Mouse (Mus musculus): ENCODE data around the gene Syne3. TPM values are rescaled to one million over a fixed set of nuclear protein-coding genes. Genes with fewer than 3 reads are reported as not detected.

The Syne3 gene
- polyA plus RNA-seq, 1 experiment from 2014 or later, result 0.38 TPM

DNA sequence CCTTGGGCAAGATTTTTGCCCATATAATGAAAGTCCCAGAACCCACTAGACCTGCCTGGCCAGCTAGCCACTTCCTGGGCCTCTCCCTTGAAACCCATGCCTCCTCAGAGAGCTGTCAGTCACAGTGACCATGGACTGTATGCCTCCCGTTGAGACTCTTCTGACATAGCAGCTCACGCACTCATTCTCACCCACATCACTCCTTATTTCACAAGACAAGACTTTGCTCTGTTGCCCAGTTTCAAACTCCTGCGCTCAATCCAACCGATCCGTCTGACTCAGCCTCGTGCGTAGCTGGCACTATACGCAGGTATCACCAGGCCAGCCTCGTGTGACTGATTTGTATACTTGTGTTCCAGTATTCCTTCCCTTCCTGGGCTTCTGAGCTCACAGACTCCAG lies 22.8 kb downstream of the Syne3 start:
- Histone ChIP-seq H3K4me3 (ENCODE audit: low read length) (no peak overlapping the region), H3K9me3 (ENCODE audit: control insufficient read depth, low read length) (no peaks in the 10 kb centered on the region), H3K36me3 (ENCODE audit: control insufficient read depth, insufficient read depth, low read length) (no peaks in the 10 kb centered on the region), H3K27me3 (replicated peaks; ENCODE audit: control insufficient read depth, insufficient read depth, low read length) (no peaks in the 10 kb centered on the region), H3K9ac (ENCODE audit: low read depth, low read length) (no peak overlapping the region), H3K4me2 (ENCODE audit: low read length) (no peak overlapping the region), H3K27ac (ENCODE audit: low read depth, low read length) (no peak overlapping the region), H3K4me1 (ENCODE audit: control insufficient read depth, insufficient read depth, low read depth, low read length) (no peaks in the 10 kb centered on the region)
- WGBS, result 92% methylated on average over 9 of the region's 9 CpGs
- ATAC-seq, result no peak

DNA sequence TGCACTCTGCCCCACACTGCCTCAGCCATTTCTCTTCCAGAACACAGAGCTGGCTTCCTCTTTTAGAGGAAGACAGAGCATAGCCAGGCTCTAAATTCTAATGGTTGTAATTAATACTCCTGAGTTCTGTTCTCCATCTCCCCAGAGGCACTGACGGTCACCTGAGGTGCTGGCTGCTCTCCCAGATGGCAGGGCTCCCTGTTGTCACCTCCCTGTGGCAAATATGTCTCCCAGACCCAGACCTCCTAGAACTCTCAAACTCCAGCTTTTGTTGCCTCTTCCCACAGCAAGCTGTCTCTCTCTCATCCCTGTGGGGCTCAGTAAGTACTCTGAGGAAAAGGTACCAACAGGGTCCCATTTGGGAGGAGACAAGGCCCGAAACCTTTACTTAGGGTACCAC lies 23.6 kb downstream of the Syne3 start:
- no peak overlapping the region for H3K4me2 ChIP-seq (ENCODE audit: low read length)
- H3K27me3 ChIP-seq (replicated peaks; ENCODE audit: control insufficient read depth, insufficient read depth, low read length), result no peaks in the 10 kb centered on the region
- H3K9ac ChIP-seq (ENCODE audit: low read depth, low read length), result no peak overlapping the region
- H3K36me3 ChIP-seq (ENCODE audit: control insufficient read depth, insufficient read depth, low read length), result no peaks in the 10 kb centered on the region
- H3K4me3 ChIP-seq (ENCODE audit: low read length), result no peak overlapping the region
- 91% methylated on average over 2 of the region's 2 CpGs for WGBS
- no peaks in the 10 kb centered on the region for H3K9me3 ChIP-seq (ENCODE audit: control insufficient read depth, low read length)
- H3K27ac ChIP-seq (ENCODE audit: low read depth, low read length), result no peak overlapping the region
- H3K4me1 ChIP-seq (ENCODE audit: control insufficient read depth, insufficient read depth, low read depth, low read length), result no peaks in the 10 kb centered on the region
- ATAC-seq, result no peak

DNA sequence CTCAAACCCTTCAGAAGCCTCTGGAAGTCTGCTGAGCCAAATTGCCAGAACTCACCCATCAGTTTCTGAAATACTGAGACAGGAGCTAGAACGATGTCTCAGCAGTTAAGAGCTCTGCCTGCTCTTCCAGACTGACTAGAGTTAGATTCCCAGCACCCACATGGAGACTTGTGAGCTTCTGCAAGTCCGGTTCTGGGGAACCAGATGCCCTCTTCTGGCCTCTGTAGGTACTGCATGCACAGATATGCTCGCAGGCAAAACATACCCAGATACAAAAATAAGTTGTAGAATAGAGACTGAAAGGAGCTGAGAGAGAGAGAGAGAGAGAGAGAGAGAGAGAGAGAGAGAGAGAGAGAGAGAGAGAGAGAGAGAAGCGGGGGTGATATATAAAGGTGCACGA lies 24.5 kb downstream of the Syne3 start:
- no peak for ATAC-seq
- Histone ChIP-seq H3K4me3 (ENCODE audit: low read length) (no peak overlapping the region), H3K9me3 (ENCODE audit: control insufficient read depth, low read length) (no peaks in the 10 kb centered on the region), H3K4me1 (ENCODE audit: control insufficient read depth, insufficient read depth, low read depth, low read length) (no peaks in the 10 kb centered on the region), H3K4me2 (ENCODE audit: low read length) (no peak overlapping the region), H3K27me3 (replicated peaks; ENCODE audit: control insufficient read depth, insufficient read depth, low read length) (no peaks in the 10 kb centered on the region), H3K27ac (ENCODE audit: low read depth, low read length) (no peak overlapping the region), H3K9ac (ENCODE audit: low read depth, low read length) (no peak overlapping the region), H3K36me3 (ENCODE audit: control insufficient read depth, insufficient read depth, low read length) (no peaks in the 10 kb centered on the region)
- 82% methylated on average over 5 of the region's 5 CpGs for WGBS

DNA sequence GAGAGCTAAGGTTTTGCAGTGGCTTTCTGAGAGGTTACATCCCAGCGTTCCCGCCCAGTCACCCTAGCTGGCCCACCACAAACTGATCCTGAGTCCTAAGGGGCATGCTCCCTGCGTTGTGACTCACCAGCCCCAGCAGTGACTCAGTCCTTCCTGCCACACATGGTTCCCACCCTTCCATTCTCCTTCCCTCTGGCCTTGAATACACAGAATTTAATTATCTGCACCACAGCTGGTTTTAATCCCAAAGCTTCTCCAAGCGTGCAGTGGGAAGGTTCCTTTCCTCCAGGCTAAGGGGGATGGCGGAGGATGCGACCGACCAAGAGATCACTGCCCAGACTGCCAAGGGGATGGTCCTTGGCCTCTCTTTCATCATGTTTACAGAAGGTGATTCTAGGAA lies 26.1 kb downstream of the Syne3 start:
- no peak overlapping the region for H3K4me3 ChIP-seq (ENCODE audit: low read length)
- WGBS, result 56% methylated on average over 7 of the region's 7 CpGs
- 0 out of 2 replicates have a peak, but pooled peaks cover 2% of the 10 kb centered on the region for H3K4me1 ChIP-seq (ENCODE audit: control insufficient read depth, insufficient read depth, low read depth, low read length)
- no peaks in the 10 kb centered on the region for H3K27me3 ChIP-seq (replicated peaks; ENCODE audit: control insufficient read depth, insufficient read depth, low read length)
- H3K27ac ChIP-seq (ENCODE audit: low read depth, low read length), result no peak overlapping the region
- no peaks in the 10 kb centered on the region for H3K9me3 ChIP-seq (ENCODE audit: control insufficient read depth, low read length)
- ATAC-seq, result no peak
- no peaks in the 10 kb centered on the region for H3K36me3 ChIP-seq (ENCODE audit: control insufficient read depth, insufficient read depth, low read length)
- no peak overlapping the region for H3K9ac ChIP-seq (ENCODE audit: low read depth, low read length)
- no peak overlapping the region for H3K4me2 ChIP-seq (ENCODE audit: low read length)

GRCm38 (mm10) chr12:104978943-104979723 lies 30.5 kb downstream of the Syne3 start:
- no peak overlapping the region for H3K9ac ChIP-seq (ENCODE audit: low read depth, low read length)
- no peaks in the 10 kb centered on the region for H3K27me3 ChIP-seq (replicated peaks; ENCODE audit: control insufficient read depth, insufficient read depth, low read length)
- no peak for ATAC-seq
- H3K4me2 ChIP-seq (ENCODE audit: low read length), result no peak overlapping the region
- 0 out of 2 replicates have a peak, but pooled peaks cover 2% of the 10 kb centered on the region for H3K4me1 ChIP-seq (ENCODE audit: control insufficient read depth, insufficient read depth, low read depth, low read length)
- H3K4me3 ChIP-seq (ENCODE audit: low read length), result no peak overlapping the region
- 67% methylated on average over 22 of the region's 22 CpGs for WGBS
- H3K36me3 ChIP-seq (ENCODE audit: control insufficient read depth, insufficient read depth, low read length), result no peaks in the 10 kb centered on the region
- H3K9me3 ChIP-seq (ENCODE audit: control insufficient read depth, low read length), result no peaks in the 10 kb centered on the region
- no peak overlapping the region for H3K27ac ChIP-seq (ENCODE audit: low read depth, low read length)

- no peaks in the 10 kb centered on the region for H3K27me3 ChIP-seq (replicated peaks; ENCODE audit: control insufficient read depth, insufficient read depth, low read length)
- H3K36me3 ChIP-seq (ENCODE audit: control insufficient read depth, insufficient read depth, low read length), result no peaks in the 10 kb centered on the region
- no peak overlapping the region for H3K9ac ChIP-seq (ENCODE audit: low read depth, low read length)
- no peak overlapping the region for H3K27ac ChIP-seq (ENCODE audit: low read depth, low read length)
- H3K9me3 ChIP-seq (ENCODE audit: control insufficient read depth, low read length), result no peaks in the 10 kb centered on the region
- no peak overlapping the region for H3K4me3 ChIP-seq (ENCODE audit: low read length)
- H3K4me2 ChIP-seq (ENCODE audit: low read length), result peak overlapping the region; percentile 20; the same call in 1 of the 2 replicates
- peak; percentile 61 for ATAC-seq
- 7% methylated on average over 9 of the region's 9 CpGs for WGBS
- 0 out of 2 replicates have a peak, but pooled peaks cover 2% of the 10 kb centered on the region for H3K4me1 ChIP-seq (ENCODE audit: control insufficient read depth, insufficient read depth, low read depth, low read length)
Measured at GRCm38 (mm10) chr12:104978420-104978819, 31.2 kb downstream of the Syne3 start.

DNA sequence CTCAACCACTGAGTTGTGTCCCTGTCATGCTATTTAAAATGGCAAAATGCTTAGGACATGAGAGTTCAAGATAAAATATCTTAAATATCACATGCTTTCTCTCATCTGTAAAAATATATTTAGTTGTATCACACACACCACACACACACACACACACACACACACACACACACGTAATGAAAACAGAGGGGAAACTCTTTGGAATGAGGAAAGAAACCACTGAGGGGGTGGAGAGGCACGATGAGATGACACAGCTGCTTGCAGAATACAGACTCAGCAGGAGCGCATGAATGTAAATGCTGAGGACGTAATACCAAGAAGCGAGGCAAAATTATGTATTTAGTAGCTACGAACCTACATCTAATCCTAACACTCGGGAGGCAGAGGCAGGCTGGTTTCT lies 32.7 kb downstream of the Syne3 start:
- 0 out of 2 replicates have a peak, but pooled peaks cover 2% of the 10 kb centered on the region for H3K4me1 ChIP-seq (ENCODE audit: control insufficient read depth, insufficient read depth, low read depth, low read length)
- H3K27me3 ChIP-seq (replicated peaks; ENCODE audit: control insufficient read depth, insufficient read depth, low read length), result no peaks in the 10 kb centered on the region
- no peaks in the 10 kb centered on the region for H3K36me3 ChIP-seq (ENCODE audit: control insufficient read depth, insufficient read depth, low read length)
- no peak overlapping the region for H3K27ac ChIP-seq (ENCODE audit: low read depth, low read length)
- ATAC-seq, result no peak
- H3K9ac ChIP-seq (ENCODE audit: low read depth, low read length), result no peak overlapping the region
- H3K9me3 ChIP-seq (ENCODE audit: control insufficient read depth, low read length), result no peaks in the 10 kb centered on the region
- no peak overlapping the region for H3K4me2 ChIP-seq (ENCODE audit: low read length)
- no peak overlapping the region for H3K4me3 ChIP-seq (ENCODE audit: low read length)
- WGBS, result 82% methylated on average over 7 of the region's 7 CpGs

GRCm38 (mm10) chr12:104976331-104976817 lies 33.2 kb downstream of the Syne3 start:
- WGBS, result 60% methylated on average over 8 of the region's 8 CpGs
- Histone ChIP-seq H3K27ac (ENCODE audit: low read depth, low read length) (no peak overlapping the region), H3K4me2 (ENCODE audit: low read length) (no peak overlapping the region), H3K4me3 (ENCODE audit: low read length) (no peak overlapping the region), H3K4me1 (ENCODE audit: control insufficient read depth, insufficient read depth, low read depth, low read length) (0 out of 2 replicates have a peak, but pooled peaks cover 2% of the 10 kb centered on the region), H3K36me3 (ENCODE audit: control insufficient read depth, insufficient read depth, low read length) (no peaks in the 10 kb centered on the region), H3K27me3 (replicated peaks; ENCODE audit: control insufficient read depth, insufficient read depth, low read length) (no peaks in the 10 kb centered on the region), H3K9ac (ENCODE audit: low read depth, low read length) (no peak overlapping the region), H3K9me3 (ENCODE audit: control insufficient read depth, low read length) (no peaks in the 10 kb centered on the region)
- ATAC-seq, result no peak

GRCm38 (mm10) chr12:104972860-104973259 lies 36.7 kb downstream of the Syne3 start:
- H3K9ac ChIP-seq (ENCODE audit: low read depth, low read length), result no peak overlapping the region
- H3K9me3 ChIP-seq (ENCODE audit: control insufficient read depth, low read length), result no peaks in the 10 kb centered on the region
- H3K27ac ChIP-seq (ENCODE audit: low read depth, low read length), result no peak overlapping the region
- no peak for ATAC-seq
- no peaks in the 10 kb centered on the region for H3K4me1 ChIP-seq (ENCODE audit: control insufficient read depth, insufficient read depth, low read depth, low read length)
- H3K4me2 ChIP-seq (ENCODE audit: low read length), result no peak overlapping the region
- H3K27me3 ChIP-seq (replicated peaks; ENCODE audit: control insufficient read depth, insufficient read depth, low read length), result no peaks in the 10 kb centered on the region
- H3K36me3 ChIP-seq (ENCODE audit: control insufficient read depth, insufficient read depth, low read length), result no peaks in the 10 kb centered on the region
- no peak overlapping the region for H3K4me3 ChIP-seq (ENCODE audit: low read length)
- 72% methylated on average over 6 of the region's 6 CpGs for WGBS

All from hindbrain, embryonic 16.5 days (tissue).